25 mouse cellular contexts compared by ENCODE assay signal in the genomic region with DNA sequence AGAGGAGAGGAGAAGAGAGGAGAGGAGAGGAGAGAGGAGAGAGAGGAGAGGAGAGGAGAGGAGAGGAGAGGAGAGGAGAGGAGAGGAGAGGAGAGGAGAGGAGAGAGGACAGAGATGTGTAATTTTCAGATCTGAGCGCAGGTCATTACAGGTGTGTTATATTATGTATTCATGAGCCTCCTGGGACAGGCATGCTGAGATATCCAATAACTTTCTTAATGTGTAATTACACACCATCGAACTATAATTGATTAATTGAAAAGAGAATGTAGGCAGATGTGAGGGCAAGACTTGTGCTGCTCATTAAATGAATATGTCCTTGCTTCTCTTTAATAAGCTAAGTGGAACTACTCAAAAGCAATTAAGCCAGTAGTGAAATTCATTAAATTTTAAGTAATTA.
"Had no signal": no experiment of that assay in that cellular context is flagged by ENCODE, and none has a peak within 500 bp of the region (broad histone marks: within the 10 kb centered on the region; RNA-seq: fewer than 3 reads in every experiment).

No protein-coding gene starts in this region.

- H3K27me3 ChIP-seq: heart, embryonic 12.5 days; hindbrain, embryonic 13.5 days; intestine, embryonic 15.5 days; limb, embryonic 12.5 days; liver, embryonic 13.5 days had no signal

- ATAC-seq: inflammation-experienced regulatory T-cells, adult 6 months; intestine, embryonic 15.5 days; intestine, postnatal 0 days had no signal

- H3K9ac ChIP-seq: heart, embryonic 12.5 days; hindbrain, embryonic 13.5 days; intestine, embryonic 15.5 days; limb, embryonic 12.5 days; liver, embryonic 13.5 days had no signal

- H3K36me3 ChIP-seq: heart, embryonic 10.5 days; heart, embryonic 12.5 days; hindbrain, embryonic 10.5 days; hindbrain, embryonic 13.5 days; intestine, embryonic 15.5 days; limb, embryonic 10.5 days; limb, embryonic 12.5 days; liver, embryonic 13.5 days had no signal

- H3K9me3 ChIP-seq: heart, embryonic 10.5 days; heart, embryonic 12.5 days; hindbrain, embryonic 10.5 days; hindbrain, embryonic 13.5 days; intestine, embryonic 15.5 days; limb, embryonic 10.5 days; limb, embryonic 12.5 days; liver, embryonic 13.5 days had no signal

- H3K4me2 ChIP-seq: heart, embryonic 12.5 days; hindbrain, embryonic 13.5 days; intestine, embryonic 15.5 days; limb, embryonic 12.5 days; liver, embryonic 11.5 days; liver, embryonic 13.5 days had no signal

- H3K4me1 ChIP-seq: intestine, embryonic 15.5 days; liver, embryonic 13.5 days had no signal

- H3K27ac ChIP-seq: gastrocnemius, adult 2 months; heart, embryonic 10.5 days; hindbrain, embryonic 10.5 days; intestine, embryonic 15.5 days; left cerebral cortex, adult 2 months; limb, embryonic 10.5 days; limb, embryonic 12.5 days; liver, embryonic 13.5 days had no signal

- H3K4me3 ChIP-seq: gastrocnemius, adult 2 months; heart, embryonic 10.5 days; heart, embryonic 12.5 days; hindbrain, embryonic 10.5 days; hindbrain, embryonic 13.5 days; intestine, embryonic 15.5 days; layer of hippocampus, adult 2 months; left cerebral cortex, adult 2 months; limb, embryonic 10.5 days; limb, embryonic 12.5 days; liver, embryonic 13.5 days had no signal

- DNase-seq: gastrocnemius, adult 2 months; gastrocnemius, postnatal 10 days; gastrocnemius, postnatal 25 days; heart, adult 18-20 months; heart, postnatal 10 days; heart, postnatal 4 days; kidney, adult 18-20 months; kidney, adult 8-10 months; kidney, postnatal 10 days; kidney, postnatal 25 days; kidney, postnatal 4 days; liver; liver, embryonic 13.5 days had no signal
